Mouse (Mus musculus): Measurements from ENCODE around the gene Atpaf1.

The Atpaf1 gene

DNA sequence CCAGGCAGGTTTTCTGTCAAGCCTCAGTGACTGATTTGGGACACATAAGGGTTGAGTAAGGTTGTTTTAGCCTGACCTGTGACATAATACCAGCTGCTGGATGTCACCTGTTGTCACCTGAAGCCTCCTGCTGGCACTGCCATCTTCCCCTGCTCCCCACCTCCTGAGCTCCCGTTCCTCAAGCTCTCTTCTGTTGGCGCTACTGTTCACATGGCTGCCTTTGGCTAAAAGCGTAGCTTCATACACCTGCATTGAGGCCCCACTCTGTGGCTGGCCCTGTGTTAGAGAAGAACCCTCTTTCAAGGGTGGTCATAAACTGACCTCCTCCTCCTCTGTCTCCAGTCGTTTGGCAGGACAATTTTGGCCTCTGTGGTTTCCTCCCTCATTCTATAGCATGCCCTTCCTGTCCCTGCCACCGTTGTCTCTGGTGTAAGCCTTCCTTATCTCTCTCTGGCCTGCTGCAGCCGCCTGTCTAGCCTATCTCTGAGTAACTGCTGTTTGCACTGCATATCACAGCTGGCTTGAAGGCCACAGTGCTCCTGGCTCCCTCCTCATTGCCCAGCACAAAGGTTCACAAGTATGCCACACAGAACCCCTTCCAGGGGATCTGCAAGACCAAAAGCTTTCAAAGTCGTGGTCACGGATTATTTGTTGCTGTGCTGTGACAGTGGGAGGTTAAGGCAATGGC, 64.5 kb downstream of the Atpaf1 start:
- no peak for DNase-seq (ENCODE audit: low read depth, low spot score)

DNA sequence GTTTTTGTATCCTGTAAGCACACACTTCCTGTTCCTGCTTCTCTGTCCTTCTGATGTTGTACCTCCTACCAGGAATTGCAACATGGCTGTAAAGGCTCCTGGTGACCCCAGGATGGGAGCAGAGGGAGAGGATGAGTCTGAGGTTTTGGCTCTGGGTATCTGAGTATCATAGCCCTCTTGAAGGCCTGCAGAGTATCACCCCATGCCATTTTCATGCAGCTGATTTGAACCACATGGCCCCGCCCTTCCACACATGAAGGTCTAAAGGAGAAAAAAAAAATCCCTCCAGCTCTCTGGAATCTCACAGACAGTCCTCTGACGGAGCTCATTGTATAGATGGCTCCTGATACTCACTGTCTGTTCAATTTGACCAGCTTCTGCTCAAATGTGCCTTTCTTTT, 65.5 kb downstream of the Atpaf1 start:
- DNase-seq (ENCODE audit: low read depth, low spot score) = no peak

DNA sequence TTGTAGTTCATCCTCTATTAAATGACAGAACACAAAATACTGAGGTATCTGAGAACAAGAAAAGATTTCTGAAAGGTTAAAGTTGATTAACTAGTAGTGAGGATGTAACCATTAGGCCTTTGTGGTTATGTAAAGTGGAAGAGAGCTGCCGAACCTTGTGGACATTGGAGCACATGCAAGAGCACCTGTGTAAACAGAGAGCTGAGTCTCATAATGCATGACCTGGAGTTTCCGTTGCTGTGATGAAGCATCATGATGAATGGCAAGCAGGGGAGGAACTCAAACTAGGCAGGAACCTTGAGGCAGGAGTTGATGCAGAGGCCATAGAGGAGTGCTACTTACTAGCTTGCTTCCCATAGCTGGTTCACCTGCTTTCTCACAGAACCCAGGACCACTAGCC, 66.0 kb downstream of the Atpaf1 start:
- DNase-seq (ENCODE audit: low read depth, low spot score) = no peak

DNA sequence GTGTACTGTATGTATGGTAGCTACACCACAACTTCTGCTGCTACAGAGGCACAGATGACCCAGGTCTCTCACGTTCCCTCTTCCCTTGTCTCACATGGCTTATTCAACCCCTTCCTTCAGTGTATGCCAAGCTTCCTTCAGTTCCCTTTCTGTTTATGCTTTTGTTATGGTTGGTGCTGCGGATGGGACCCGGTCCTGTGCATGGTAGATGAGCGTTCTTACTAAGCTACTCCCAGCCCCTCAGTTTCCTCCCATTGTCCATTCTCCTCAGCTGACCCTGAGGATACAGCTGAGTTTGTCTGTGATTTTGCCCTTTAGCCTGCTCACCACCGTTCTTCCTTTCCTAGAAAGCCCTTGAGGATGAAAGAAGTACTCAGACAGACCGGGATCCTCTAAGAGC, 67.0 kb downstream of the Atpaf1 start:
- DNase-seq (ENCODE audit: low read depth, low spot score) = no peak

DNA sequence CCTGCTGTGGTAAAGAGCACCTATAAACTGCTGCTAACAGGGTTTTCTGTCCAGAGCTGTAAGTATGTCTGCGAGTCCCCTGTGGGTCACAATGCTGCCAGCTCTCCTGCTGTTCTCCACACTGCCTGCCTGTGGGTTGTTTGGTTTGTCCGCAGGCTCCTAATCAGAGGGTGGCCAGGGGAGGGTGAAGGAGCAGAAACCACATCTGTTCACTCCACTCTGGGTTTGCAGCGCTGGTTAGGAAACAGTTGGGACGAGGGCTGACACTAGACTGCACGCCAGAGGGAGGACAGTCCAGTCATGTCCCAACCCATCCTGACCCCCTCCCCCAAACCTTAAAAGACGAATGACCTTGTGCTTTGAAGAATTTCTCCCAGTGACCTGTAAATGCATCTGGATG, 70.5 kb downstream of the Atpaf1 start:
- DNase-seq (ENCODE audit: low read depth, low spot score) = no peak

DNA sequence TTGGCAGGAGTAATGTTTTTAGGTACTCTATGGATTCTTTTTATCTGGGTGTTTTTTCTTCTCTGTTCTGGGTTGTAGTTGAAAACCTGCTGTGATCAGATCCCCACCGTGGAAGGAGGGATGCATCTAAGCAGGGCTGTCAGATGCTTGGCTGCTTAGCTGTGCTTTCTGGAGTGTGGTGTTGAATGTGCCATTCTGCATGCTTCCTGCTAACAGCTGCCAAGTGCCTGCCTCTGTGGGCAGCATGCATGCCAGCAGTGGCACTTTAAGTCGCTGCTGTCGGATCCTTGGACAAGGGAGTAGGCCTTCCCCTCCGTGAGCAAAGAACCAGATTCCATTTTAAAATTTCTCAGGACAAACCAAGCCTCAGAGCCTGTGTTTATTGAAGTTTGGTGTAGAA, 71.0 kb downstream of the Atpaf1 start:
- no peak for DNase-seq (ENCODE audit: low read depth, low spot score)

DNA sequence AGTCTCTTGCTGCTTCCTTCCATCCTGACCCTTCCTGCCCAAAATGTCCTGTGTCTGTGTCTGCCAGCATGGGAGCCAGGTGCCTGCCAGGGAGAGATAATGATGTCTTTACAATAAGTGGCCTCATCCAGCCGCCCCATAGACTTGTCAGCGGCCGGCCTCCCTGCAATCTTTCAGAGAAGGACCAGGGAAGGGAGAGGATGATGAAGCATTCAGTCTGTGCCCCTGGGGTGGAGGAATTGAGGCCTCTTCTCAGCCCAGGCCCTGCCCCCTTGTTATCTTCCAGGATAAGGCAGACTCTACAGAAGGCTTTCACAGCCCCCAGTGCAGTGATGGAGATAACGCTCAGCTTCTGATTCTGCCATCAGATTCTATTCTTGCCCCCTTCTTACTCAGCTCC, 71.7 kb downstream of the Atpaf1 start:
- DNase-seq (ENCODE audit: low read depth, low spot score) = no peak

DNA sequence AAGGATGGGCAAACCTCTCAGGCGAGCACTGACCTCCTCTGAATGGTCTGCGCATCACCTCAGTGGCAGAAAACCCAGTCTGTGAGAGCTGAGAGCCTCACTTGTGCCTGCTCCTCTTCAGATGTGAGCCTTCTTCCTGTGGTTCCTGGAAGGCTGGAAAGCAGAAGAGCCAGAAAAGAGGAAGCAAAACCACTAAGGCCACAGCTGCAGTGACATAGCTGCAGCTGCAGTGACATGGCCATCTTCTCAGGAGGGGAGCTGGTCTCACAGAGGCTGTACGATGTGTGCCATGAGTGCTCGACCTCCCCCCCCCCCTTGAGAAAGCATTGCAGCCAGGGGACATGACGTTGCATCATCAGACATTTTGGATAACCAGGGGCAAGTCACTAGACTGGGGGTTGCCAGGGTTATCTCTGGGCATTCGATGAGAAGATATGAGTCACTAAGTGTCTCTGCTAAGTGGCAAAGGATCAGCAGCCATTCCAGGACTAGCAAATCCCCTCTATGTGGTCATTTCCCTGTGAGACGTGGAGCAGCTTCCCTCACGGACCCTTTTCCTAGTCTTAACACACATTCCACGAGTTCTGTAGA, 72.8 kb downstream of the Atpaf1 start:
- DNase-seq (ENCODE audit: low read depth, low spot score) = no peak

DNA sequence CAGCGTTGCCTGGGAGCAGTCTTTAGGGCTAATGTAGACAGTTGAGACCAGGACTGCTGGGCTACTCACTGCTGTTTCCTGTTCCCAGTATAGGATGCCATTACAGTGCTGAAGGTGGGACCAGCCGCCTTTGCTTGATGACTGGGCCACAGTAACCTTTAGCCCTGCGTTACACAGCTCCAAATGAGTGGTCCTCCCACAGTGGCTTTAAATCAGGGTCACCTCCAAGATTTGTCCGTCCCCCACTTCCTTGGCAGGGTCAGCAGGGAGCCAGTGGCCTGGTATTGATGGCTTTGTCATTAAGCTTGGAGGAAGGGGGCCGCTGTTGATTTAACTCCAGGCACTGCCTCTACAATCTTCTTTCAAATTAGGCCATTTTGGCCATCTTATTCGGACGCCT, 78.7 kb downstream of the Atpaf1 start:
- no peak for DNase-seq (ENCODE audit: low read depth, low spot score)

DNA sequence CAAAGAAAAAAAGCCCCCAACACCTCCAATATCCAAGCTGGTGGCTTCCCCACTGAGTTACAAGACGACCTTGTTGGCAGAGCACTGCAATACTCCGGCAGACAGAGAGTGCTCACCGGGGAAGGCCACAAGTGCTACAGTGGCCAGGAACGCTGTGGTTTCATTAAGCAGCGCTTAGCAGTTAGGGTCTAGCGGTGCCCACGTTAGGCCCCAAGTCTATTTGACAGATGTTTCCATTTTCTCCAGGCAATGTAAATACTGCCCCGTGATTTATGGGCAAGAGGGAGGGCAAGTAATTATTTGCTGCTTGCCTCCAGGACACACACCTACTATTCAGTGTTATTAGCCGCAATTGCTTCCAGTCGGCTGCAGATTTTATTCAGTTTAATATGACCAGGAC, 79.3 kb downstream of the Atpaf1 start:
- no peak for DNase-seq (ENCODE audit: low read depth, low spot score)
